Mouse (Mus musculus): ENCODE results near the gene Epha3. TPM values are rescaled to one million over a fixed set of nuclear protein-coding genes. Genes with fewer than 3 reads are reported as not detected.

Gene Epha3
- polyA plus RNA-seq, 1 experiment = 3.0 TPM

- Histone ChIP-seq H3K4me3 (ENCODE audit: insufficient read depth, low read length) (no peak overlapping the region), H3K4me1 (ENCODE audit: control insufficient read depth, insufficient read depth, low read length) (no peaks in the 10 kb centered on the region), H3K27ac (ENCODE audit: insufficient read depth, low read length) (no peak overlapping the region)
- no peak for TF ChIP-seq POLR2A (IDR thresholded peaks at IDR 0.05; ENCODE audit: extremely low read depth, insufficient read depth, low read length)
- TF ChIP-seq CTCF (IDR thresholded peaks at IDR 0.05; ENCODE audit: extremely low read depth, insufficient read depth, low read length) = no peak
Observed at GRCm38 (mm10) chr16:63500975-63501393, 363.0 kb downstream of the Epha3 start.

All from cortical plate, adult 2 months (tissue).